Mouse (Mus musculus) bone marrow macrophage, adult 2 months (primary cell): ENCODE results near the gene 1700023F06Rik.

Experiments used
- CTCF ChIP-seq: IDR thresholded peaks from 2 replicates; pipeline ENCODE4 v1.5.1; 2012; ENCODE audit warnings: low read depth, mild to moderate bottlenecking, low read length, moderate library complexity
- POLR2A ChIP-seq: IDR thresholded peaks from 2 replicates; pipeline ENCODE4 v1.6.1; 2012; ENCODE audit warnings: mild to moderate bottlenecking, low read depth, low read length, borderline replicate concordance

GRCm38 (mm10) chr11:103229608-103230007 lies 21.2 kb upstream of the 1700023F06Rik start:
- TF ChIP-seq CTCF: no peak
- no peak for TF ChIP-seq POLR2A
